9 mouse cellular contexts compared by ENCODE assay signal in genomic region chr13:96030368-96031223, GRCm38 (mm10). TPM values are rescaled to one million over a fixed set of nuclear protein-coding genes. Genes with fewer than 3 reads are reported as not detected.
DNase-seq lines count a peak whose midpoint lies in the region; ATAC-seq and TF ChIP-seq lines count a peak whose summit lies in the region.
"Had no signal": no experiment of that assay in that cellular context is flagged by ENCODE, and none has a peak within 500 bp of the region (broad histone marks: within the 10 kb centered on the region; RNA-seq: fewer than 3 reads in every experiment).

No protein-coding gene starts in this region.

- no peak overlapping the region for H3K27ac ChIP-seq in embryonic fibroblast, embryonic 13.5 days (ENCODE audit: insufficient read depth, low read length)
- H3K27ac ChIP-seq in hindbrain, postnatal 0 days: no peak overlapping the region
- H3K27ac ChIP-seq in limb, embryonic 11.5 days (replicated peaks; ENCODE audit: low read depth, low read length): no peak overlapping the region
- no peak overlapping the region for H3K27ac ChIP-seq in neural tube, embryonic 12.5 days

- peak; percentile 6 to 57 for DNase-seq in urinary bladder, adult 18-20 months (ENCODE audit: low spot score in 2 of 2)
- DNase-seq in urinary bladder, postnatal 4 days (ENCODE audit: low spot score in 2 of 2): no peak
- DNase-seq in adrenal gland, postnatal 25 days: peak; percentile 63
- DNase-seq in hindbrain, postnatal 0 days (ENCODE audit: low spot score): peak; percentile 82
- peak; percentile 82 for DNase-seq in limb, embryonic 11.5 days (ENCODE audit: low spot score)
- DNase-seq in yolk sac, embryonic 10.5 days (ENCODE audit: low spot score): peak; percentile 9

- no peak overlapping the region for H3K9ac ChIP-seq in hindbrain, postnatal 0 days (replicated peaks; ENCODE audit: low read length)
- no peak overlapping the region for H3K9ac ChIP-seq in limb, embryonic 11.5 days (ENCODE audit: low read length)
- no peak overlapping the region for H3K9ac ChIP-seq in neural tube, embryonic 12.5 days

- H3K4me2 ChIP-seq in hindbrain, postnatal 0 days (ENCODE audit: low read depth, low read length): no peak overlapping the region
- H3K4me2 ChIP-seq in limb, embryonic 11.5 days (ENCODE audit: low read depth, severe bottlenecking): no peak overlapping the region
- H3K4me2 ChIP-seq in neural tube, embryonic 12.5 days (replicated peaks): no peak overlapping the region

- TF ChIP-seq POLR2A in embryonic fibroblast, embryonic 13.5 days (IDR thresholded peaks at IDR 0.05; ENCODE audit: low read depth, low read length): no peak

- H3K4me3 ChIP-seq in embryonic fibroblast, embryonic 13.5 days (ENCODE audit: insufficient read depth, low read length): no peak overlapping the region
- no peak overlapping the region for H3K4me3 ChIP-seq in hindbrain, postnatal 0 days (ENCODE audit: low read length)
- no peak overlapping the region for H3K4me3 ChIP-seq in limb, embryonic 11.5 days (ENCODE audit: low read depth, low read length)
- H3K4me3 ChIP-seq in neural tube, embryonic 12.5 days: no peak overlapping the region

- H3K36me3 ChIP-seq in hindbrain, postnatal 0 days (ENCODE audit: insufficient read depth, low read length): no peaks in the 10 kb centered on the region
- H3K36me3 ChIP-seq in limb, embryonic 11.5 days (ENCODE audit: control insufficient read depth, insufficient read depth, low read length): no peaks in the 10 kb centered on the region
- no peaks in the 10 kb centered on the region for H3K36me3 ChIP-seq in neural tube, embryonic 12.5 days

- ATAC-seq in hindbrain, postnatal 0 days: no peak
- ATAC-seq in limb, embryonic 11.5 days (ENCODE audit: insufficient number of reproducible peaks, low FRiP score, low TSS enrichment, low read depth): no peak
- ATAC-seq in neural tube, embryonic 12.5 days (ENCODE audit: low FRiP score, low read depth): 0 out of 2 replicates have a peak, but pooled peaks have one; percentile 13

- no peaks in the 10 kb centered on the region for H3K27me3 ChIP-seq in hindbrain, postnatal 0 days (ENCODE audit: insufficient read depth, low read length)
- no peaks in the 10 kb centered on the region for H3K27me3 ChIP-seq in limb, embryonic 11.5 days (ENCODE audit: control insufficient read depth, insufficient read depth, low read length)
- no peaks in the 10 kb centered on the region for H3K27me3 ChIP-seq in neural tube, embryonic 12.5 days (replicated peaks)

- H3K4me1 ChIP-seq in embryonic fibroblast, embryonic 13.5 days (ENCODE audit: control insufficient read depth, insufficient read depth, low read length): no peaks in the 10 kb centered on the region
- no peaks in the 10 kb centered on the region for H3K4me1 ChIP-seq in hindbrain, postnatal 0 days (ENCODE audit: insufficient read depth, low read length)
- no peaks in the 10 kb centered on the region for H3K4me1 ChIP-seq in limb, embryonic 11.5 days (ENCODE audit: control insufficient read depth, insufficient read depth, low read length)
- no peaks in the 10 kb centered on the region for H3K4me1 ChIP-seq in neural tube, embryonic 12.5 days

- 65% methylated on average over 19 of the region's 19 CpGs for WGBS in hindbrain, postnatal 0 days
- WGBS in limb, embryonic 11.5 days: 63% methylated on average over 19 of the region's 19 CpGs
- WGBS in neural tube, embryonic 12.5 days: 67% methylated on average over 19 of the region's 19 CpGs

- H3K9me3 ChIP-seq in hindbrain, postnatal 0 days (ENCODE audit: low read length): no peaks in the 10 kb centered on the region
- no peaks in the 10 kb centered on the region for H3K9me3 ChIP-seq in limb, embryonic 11.5 days (ENCODE audit: control insufficient read depth, low read length)
- H3K9me3 ChIP-seq in neural tube, embryonic 12.5 days: no peaks in the 10 kb centered on the region

- peak; percentile 73; the same call in 1 of the 2 replicates for TF ChIP-seq CTCF in embryonic fibroblast, embryonic 13.5 days (IDR thresholded peaks at IDR 0.05; ENCODE audit: borderline replicate concordance, insufficient read depth, low read length)
- peak; percentile 83 for TF ChIP-seq CTCF in hindbrain, postnatal 0 days (IDR thresholded peaks at IDR 0.05; ENCODE audit: low read depth)

RNA-seq across cellular contexts. Expression of gene Gm20075, which starts 50.6 kb away (rescaled TPM):
- 19.6 and 24.7 TPM in 2 replicates for total RNA-seq in adrenal gland, postnatal 25 days (2021)
- polyA plus RNA-seq in embryonic fibroblast, embryonic 13.5 days (2011; ENCODE audit: insufficient read length, low read depth, missing spikeins): 25.7 and 38.3 TPM in 2 replicates
- 0.14 and 0.58 TPM in 2 replicates for total RNA-seq in hindbrain, postnatal 0 days (2014; rRNA removed)
- polyA plus RNA-seq in hindbrain, postnatal 0 days (2015; fragmentation: Nextera tagmentation; extraction: Ambion mirVana): 9.1 and 15.1 TPM in 2 replicates
- polyA plus RNA-seq in limb, embryonic 11.5 days (2014; fragmentation: Nextera tagmentation; extraction: Ambion mirVana): 38.0 and 38.8 TPM in 2 replicates
- polyA plus RNA-seq in neural tube, embryonic 12.5 days (2016; fragmentation: Nextera tagmentation; extraction: Ambion mirVana): 23.4 and 30.8 TPM in 2 replicates

RNA-seq across cellular contexts. Expression of gene Gm17190, which starts 51.3 kb away (rescaled TPM):
- total RNA-seq in adrenal gland, postnatal 25 days (2021): not detected in 2 replicates
- polyA plus RNA-seq in embryonic fibroblast, embryonic 13.5 days (2011; ENCODE audit: insufficient read length, low read depth, missing spikeins): 0.93 and 1.5 TPM in 2 replicates
- total RNA-seq in hindbrain, postnatal 0 days (2014; rRNA removed): not detected in 2 replicates
- polyA plus RNA-seq in hindbrain, postnatal 0 days (2015; fragmentation: Nextera tagmentation; extraction: Ambion mirVana): 0.16 and 0.26 TPM in 2 replicates
- polyA plus RNA-seq in limb, embryonic 11.5 days (2014; fragmentation: Nextera tagmentation; extraction: Ambion mirVana): not detected in 2 replicates
- polyA plus RNA-seq in neural tube, embryonic 12.5 days (2016; fragmentation: Nextera tagmentation; extraction: Ambion mirVana): 0.37 and 0.87 TPM in 2 replicates
- total RNA-seq: left cerebral cortex, adult 8-10 months had no signal

Comparison
In these comparisons a context has a peak if more than half of its experiments do, and no peak if none do; other contexts are left out.
1. DNase-seq: peak in urinary bladder, adult 18-20 months (2 of 2), adrenal gland, postnatal 25 days (single experiment), hindbrain, postnatal 0 days (single experiment), limb, embryonic 11.5 days (single experiment) and yolk sac, embryonic 10.5 days (single experiment); none in urinary bladder, postnatal 4 days (0 of 2).